Mouse (Mus musculus) hindbrain, postnatal 0 days (tissue): ENCODE results near the gene C9orf72. TPM values are rescaled to one million over a fixed set of nuclear protein-coding genes. Genes with fewer than 3 reads are reported as not detected.

Experiments used
- ATAC-seq: fragments of 200-750 bp; cut with Nextera tagmentation; 2 replicates; pipeline ENCODE4 v1.8.0; 2017; ENCODE audit warnings: mild to moderate bottlenecking, moderate TSS enrichment, moderate library complexity
- DNase-seq: peaks from one replicate; pipeline ENCODE4 v3.0.0-alpha.2; 2015; ENCODE audit warnings: low spot score
- H3K27ac ChIP-seq: fragments of 300-500 bp; sonication (generic); 2 replicates; pipeline ENCODE4 v1.5.1; 2014; ENCODE audit warnings: mild to moderate bottlenecking
- H3K27me3 ChIP-seq: fragments of 300-500 bp; sonication (generic); 2 replicates; pipeline ENCODE4 v1.6.1; 2014; ENCODE audit warnings: low read length, mixed read lengths; ENCODE audit not compliant: insufficient read depth
- H3K36me3 ChIP-seq: fragments of 300-500 bp; sonication (generic); 2 replicates; pipeline ENCODE4 v1.6.1; 2014; ENCODE audit warnings: low read length, mixed read lengths; ENCODE audit not compliant: insufficient read depth
- H3K4me1 ChIP-seq: fragments of 300-500 bp; sonication (generic); 2 replicates; pipeline ENCODE4 v1.6.1; 2014; ENCODE audit warnings: antibody characterized with exemption, low read length, mixed read lengths; ENCODE audit not compliant: insufficient read depth
- H3K4me2 ChIP-seq: fragments of 300-500 bp; sonication (generic); 2 replicates; pipeline ENCODE4 v1.6.1; 2014; ENCODE audit warnings: low read depth, mild to moderate bottlenecking, low read length, moderate library complexity, mixed read lengths
- H3K4me3 ChIP-seq: fragments of 300-500 bp; sonication (generic); 2 replicates; pipeline ENCODE4 v1.5.1; 2014; ENCODE audit warnings: low read length
- H3K9ac ChIP-seq: fragments of 300-500 bp; sonication (generic); replicated peaks from 2 replicates; pipeline ENCODE4 v1.6.1; 2014; ENCODE audit warnings: mild to moderate bottlenecking, low read length, moderate library complexity, mixed read lengths
- H3K9me3 ChIP-seq: fragments of 300-500 bp; sonication (generic); 2 replicates; pipeline ENCODE4 v1.6.1; 2016; ENCODE audit warnings: low read length, mixed read lengths
- CTCF ChIP-seq: IDR thresholded peaks from 2 replicates; pipeline ENCODE4 v1.5.1; 2016; ENCODE audit warnings: antibody characterized with exemption, control low read depth, low read depth
- WGBS: fragments of 180-500 bp; shearing (Covaris S2); extraction: QIAGEN DNeasy Blood & Tissue Kit; methylation state at CpG from one replicate; pipeline ENCODE4 v1.1.7; 2014; 5-methylcytosine and 5-hydroxymethylcytosine counted together
- polyA plus RNA-seq: library from polyadenylated mRNA; unstranded; fragments of >200 nt; fragmentation: Nextera tagmentation; extraction: Ambion mirVana; gene quantifications from 2 replicates; pipeline ENCODE4 v1.2.1, GENCODE M21; 2015
- total RNA-seq: library from RNA; depleted of rRNA; stranded (reverse); fragments of >200 nt; gene quantifications from 2 replicates; pipeline ENCODE4 v1.2.3, GENCODE M21; 2014; rRNA removed

The C9orf72 gene
- total and polyA plus RNA-seq, 2 experiments from 2014 or later, result 40.4 to 42.3 TPM

DNA sequence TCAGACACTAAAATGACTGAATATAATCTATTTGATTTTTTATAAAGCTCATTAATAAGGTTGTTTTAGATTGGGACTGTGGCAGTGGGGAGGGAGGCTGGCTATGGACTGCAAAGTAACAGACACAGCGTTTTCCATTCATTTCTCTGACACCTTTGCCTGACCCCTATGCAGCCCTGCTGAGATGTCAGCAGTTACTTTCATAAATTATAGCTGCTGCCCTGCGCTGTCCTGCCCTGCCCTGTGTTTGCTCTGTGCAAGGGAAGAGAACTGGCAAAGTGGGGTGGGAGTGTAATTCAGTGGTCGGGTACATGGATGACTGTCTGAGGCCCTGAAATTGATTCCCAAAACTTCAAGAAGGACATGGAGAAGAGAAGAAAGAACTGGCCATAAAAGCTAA lies 71.9 kb downstream of the C9orf72 start:
- Histone ChIP-seq H3K4me2 (no peak overlapping the region), H3K9ac (no peak overlapping the region), H3K4me3 (no peak overlapping the region), H3K27me3 (no peaks in the 10 kb centered on the region), H3K36me3 (no peaks in the 10 kb centered on the region), H3K4me1 (peaks cover 9% of the 10 kb centered on the region; the same call in 1 of the 2 replicates), H3K9me3 (no peaks in the 10 kb centered on the region), H3K27ac (no peak overlapping the region)
- no peak for TF ChIP-seq CTCF
- DNase-seq (no peak), ATAC-seq (no peak)
- 35% methylated on average over 3 of the region's 3 CpGs for WGBS

DNA sequence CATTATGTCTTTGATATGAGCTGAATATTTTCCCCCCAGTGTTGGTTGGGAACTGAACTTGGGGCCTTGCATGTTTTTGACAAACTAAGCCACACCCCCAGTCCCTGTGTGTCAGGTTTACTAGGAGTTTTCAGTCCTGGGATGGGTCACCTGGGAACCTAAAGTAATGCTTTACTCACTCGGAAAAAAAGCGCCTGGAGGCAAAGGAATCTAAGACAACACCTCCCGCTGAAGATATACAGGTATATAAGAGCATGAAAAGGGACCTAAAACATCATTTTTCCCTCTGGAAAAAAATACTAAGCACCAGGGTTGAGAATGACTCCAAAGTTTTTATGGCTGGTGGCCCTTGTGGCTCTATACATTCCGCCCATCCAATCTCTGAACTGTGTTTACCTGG lies 74.2 kb downstream of the C9orf72 start, which contains the start of gene Ifnk:
Gene Ifnk (plus strand): TSS at position 301 of the 400 bp plus-strand sequence.
- Histone ChIP-seq H3K4me3 (no peak within 1 kb of the TSS), H3K4me1 (peaks cover 9% of the 10 kb centered on the region; the same call in 1 of the 2 replicates), H3K27ac (no peak within 1 kb of the TSS), H3K9me3 (no peaks in the 10 kb centered on the region), H3K4me2 (no peak within 1 kb of the TSS), H3K36me3 (no peaks in the 10 kb centered on the region), H3K27me3 (no peaks in the 10 kb centered on the region), H3K9ac (no peak within 1 kb of the TSS)
- TF ChIP-seq CTCF, result no peak
- no peak for DNase-seq
- ATAC-seq, result no peak
- WGBS, result 89% methylated on average over 4 of the region's 4 CpGs

DNA sequence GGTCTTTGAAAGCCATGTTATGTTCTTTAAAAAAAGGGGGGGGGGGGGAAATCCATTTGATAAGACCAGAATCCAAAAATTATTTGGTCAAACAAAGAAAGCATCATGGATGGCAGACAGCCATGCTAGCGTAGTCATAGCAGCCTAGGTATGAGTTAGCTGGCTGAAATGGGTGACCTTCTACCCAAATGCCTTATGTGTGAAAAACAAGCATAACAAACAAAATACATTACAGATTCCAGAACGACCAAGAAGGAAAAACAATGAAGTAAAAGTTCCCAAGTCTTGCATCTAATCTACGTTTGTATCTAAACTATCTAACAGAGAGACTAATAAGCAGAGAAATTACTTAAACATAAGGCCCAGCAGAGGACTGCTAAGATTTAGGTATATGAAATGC lies 75.3 kb downstream of the C9orf72 start:
- ATAC-seq, result no peak
- TF ChIP-seq CTCF, result no peak

DNA sequence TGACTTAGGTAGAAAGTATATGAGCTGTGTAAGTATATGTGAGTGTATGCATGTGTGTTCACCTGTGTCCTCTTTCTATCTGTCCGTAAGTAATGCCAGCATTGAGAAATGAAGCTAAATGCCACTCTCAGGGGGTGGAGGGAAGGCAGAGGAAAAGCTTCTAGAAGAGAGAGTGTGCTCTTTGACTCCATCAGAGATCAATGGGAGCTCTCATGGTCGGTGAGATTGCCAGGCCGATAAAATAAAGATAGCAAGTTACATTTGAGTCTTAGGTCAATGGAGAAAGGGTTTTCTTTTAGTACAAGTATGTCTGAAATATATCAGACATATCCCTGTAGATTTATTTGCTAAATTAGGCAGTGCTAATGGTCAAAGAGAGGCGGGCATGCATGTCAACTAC lies 77.6 kb downstream of the C9orf72 start:
- 90% methylated on average over 4 of the region's 4 CpGs for WGBS
- ATAC-seq (no peak), DNase-seq (no peak)
- H3K9ac ChIP-seq, result no peak overlapping the region
- no peaks in the 10 kb centered on the region for H3K36me3 ChIP-seq
- TF ChIP-seq CTCF, result no peak
- no peak overlapping the region for H3K27ac ChIP-seq
- no peak overlapping the region for H3K4me2 ChIP-seq
- no peak overlapping the region for H3K4me3 ChIP-seq
- H3K9me3 ChIP-seq, result no peaks in the 10 kb centered on the region
- H3K27me3 ChIP-seq, result no peaks in the 10 kb centered on the region
- H3K4me1 ChIP-seq, result no peaks in the 10 kb centered on the region

More for the DNA sequence above, 75.3 kb downstream of the C9orf72 start:
- Histone ChIP-seq H3K36me3 (no peaks in the 10 kb centered on the region), H3K9me3 (no peaks in the 10 kb centered on the region), H3K4me3 (no peak overlapping the region), H3K9ac (no peak overlapping the region), H3K4me2 (no peak overlapping the region), H3K4me1 (0 out of 2 replicates have a peak, but pooled peaks cover 3% of the 10 kb centered on the region), H3K27ac (no peak overlapping the region), H3K27me3 (no peaks in the 10 kb centered on the region)
- 86% methylated on average over 3 of the region's 3 CpGs for WGBS
- DNase-seq, result no peak

DNA sequence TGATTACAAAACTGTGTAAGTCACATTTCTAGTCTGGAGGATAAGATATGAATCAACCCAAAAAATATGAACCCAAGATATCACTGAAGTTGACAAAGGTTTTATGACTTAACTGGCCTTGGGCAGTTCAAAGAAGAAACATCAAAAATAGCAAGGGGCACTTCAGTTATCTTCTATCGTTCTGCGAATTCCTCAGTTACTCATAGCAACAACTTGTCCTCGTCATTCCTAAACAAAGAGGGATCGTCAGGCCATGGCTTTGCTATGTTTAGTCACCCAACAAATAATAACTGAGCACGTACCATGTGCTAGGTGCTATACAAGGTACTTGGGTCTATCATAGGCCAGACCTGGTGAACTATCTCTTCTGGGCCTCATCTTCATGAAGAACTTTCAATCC lies 79.4 kb downstream of the C9orf72 start:
- no peak overlapping the region for H3K4me3 ChIP-seq
- ATAC-seq (no peak), DNase-seq (no peak)
- no peak for TF ChIP-seq CTCF
- no peak overlapping the region for H3K27ac ChIP-seq
- no peaks in the 10 kb centered on the region for H3K4me1 ChIP-seq
- no peaks in the 10 kb centered on the region for H3K27me3 ChIP-seq
- H3K9ac ChIP-seq, result no peak overlapping the region
- H3K4me2 ChIP-seq, result no peak overlapping the region
- WGBS, result 90% methylated on average over 5 of the region's 5 CpGs
- H3K36me3 ChIP-seq, result no peaks in the 10 kb centered on the region
- no peaks in the 10 kb centered on the region for H3K9me3 ChIP-seq

DNA sequence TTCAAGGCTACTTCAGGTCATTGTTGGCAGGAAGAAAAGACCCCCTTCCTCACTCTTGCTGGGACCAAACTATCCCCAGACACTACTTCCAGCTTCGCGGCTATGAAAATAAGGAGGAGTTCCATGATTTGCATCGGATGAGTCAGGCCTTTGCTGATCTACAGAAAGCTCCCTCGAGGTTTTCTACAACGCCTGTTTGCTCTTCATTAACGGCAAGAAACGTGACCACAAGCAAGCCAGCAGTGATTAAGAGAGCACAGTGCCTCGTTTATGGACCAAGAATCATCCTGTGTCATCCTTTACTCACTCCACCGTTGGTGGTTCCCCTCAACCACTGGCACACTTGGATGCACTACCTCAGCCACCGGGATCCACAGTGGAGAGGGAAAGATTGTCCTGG lies 80.2 kb downstream of the C9orf72 start:
- 85% methylated on average over 10 of the region's 10 CpGs for WGBS
- no peak for TF ChIP-seq CTCF

DNA sequence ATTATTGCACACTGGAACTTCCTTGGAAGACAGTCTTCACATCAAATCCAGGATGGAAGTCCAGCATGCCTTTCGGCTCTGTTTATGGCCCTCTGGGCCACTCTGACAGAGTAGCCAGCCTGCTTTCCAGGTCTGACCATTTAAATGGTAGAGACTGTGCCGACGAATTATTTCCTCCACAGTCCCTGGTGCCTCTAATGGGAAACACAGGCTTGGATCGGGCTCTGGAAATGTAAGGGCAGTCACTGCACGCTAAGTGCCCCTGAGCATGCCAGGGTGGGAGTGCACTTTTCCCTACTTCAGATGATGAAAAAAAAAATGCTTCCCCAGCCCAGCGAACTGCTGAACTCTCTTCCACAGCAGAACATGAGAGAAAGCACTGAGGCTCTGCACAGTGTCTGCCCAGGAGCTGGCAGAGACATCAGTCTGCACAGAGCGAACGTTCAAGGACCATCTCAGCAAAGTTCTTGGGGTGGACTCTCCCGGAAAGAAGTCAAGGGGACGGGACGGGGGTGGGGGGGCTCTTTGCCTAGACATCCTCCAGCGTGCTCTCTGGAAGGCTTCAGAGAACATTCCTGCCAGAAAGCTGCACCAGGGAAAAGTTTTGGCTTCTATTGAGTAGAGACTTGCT lies 82.4 kb downstream of the C9orf72 start:
- 76% methylated on average over 12 of the region's 12 CpGs for WGBS
- Histone ChIP-seq H3K4me1 (no peaks in the 10 kb centered on the region), H3K9me3 (no peaks in the 10 kb centered on the region), H3K4me3 (no peak overlapping the region), H3K36me3 (no peaks in the 10 kb centered on the region), H3K9ac (no peak overlapping the region), H3K27ac (no peak overlapping the region), H3K27me3 (no peaks in the 10 kb centered on the region), H3K4me2 (no peak overlapping the region)
- DNase-seq, result no peak
- ATAC-seq, result no peak
- no peak for TF ChIP-seq CTCF

More for the DNA sequence above, 80.2 kb downstream of the C9orf72 start:
- DNase-seq (no peak), ATAC-seq (no peak)
- H3K4me1 ChIP-seq, result no peaks in the 10 kb centered on the region
- H3K27ac ChIP-seq, result no peak overlapping the region
- H3K9ac ChIP-seq, result no peak overlapping the region
- no peak overlapping the region for H3K4me3 ChIP-seq
- no peaks in the 10 kb centered on the region for H3K27me3 ChIP-seq
- H3K4me2 ChIP-seq, result no peak overlapping the region
- no peaks in the 10 kb centered on the region for H3K9me3 ChIP-seq
- no peaks in the 10 kb centered on the region for H3K36me3 ChIP-seq

Other genes with a start within 250 kb of the C9orf72 start
- gene Ifnk, start 74.1 kb downstream of the C9orf72 start, total RNA-seq, result not detected in 2 replicates
- gene Ifnk, start 74.1 kb downstream of the C9orf72 start, polyA plus RNA-seq, result not detected in 2 replicates
- 2.3 and 2.9 TPM in 2 replicates for gene Mob3b, start 68.7 kb downstream of the C9orf72 start, total RNA-seq
- gene Mob3b, start 68.7 kb downstream of the C9orf72 start, polyA plus RNA-seq, result 3.1 and 3.2 TPM in 2 replicates